Comparison of ENCODE assay signal across 12 mouse cellular contexts in the genomic region with DNA sequence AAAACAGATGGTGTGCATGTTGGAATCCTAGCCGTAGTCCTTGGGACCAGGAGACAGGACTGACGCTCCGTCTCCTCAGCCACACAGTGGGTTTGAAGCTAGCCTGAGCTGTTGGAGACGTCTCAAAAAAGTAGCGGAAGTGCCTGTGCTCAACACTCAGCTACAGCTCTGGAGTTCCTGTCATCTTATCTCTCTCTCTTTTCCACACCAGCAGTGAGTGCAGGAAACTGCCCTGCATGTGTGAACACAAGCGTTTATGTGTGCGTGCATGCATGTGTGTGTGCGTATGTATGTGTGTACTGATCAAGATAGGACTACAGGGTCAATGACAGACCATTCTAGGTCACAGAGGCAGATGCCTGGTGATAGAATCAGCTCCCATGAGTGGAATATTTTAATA. TPM values are rescaled to one million over a fixed set of nuclear protein-coding genes. Genes with fewer than 3 reads are reported as not detected.
DNase-seq lines count a peak whose midpoint lies in the region; ATAC-seq and TF ChIP-seq lines count a peak whose summit lies in the region.
"Had no signal": no experiment of that assay in that cellular context is flagged by ENCODE, and none has a peak within 500 bp of the region (broad histone marks: within the 10 kb centered on the region; RNA-seq: fewer than 3 reads in every experiment).

No protein-coding gene starts in this region.

- WGBS in heart, embryonic 13.5 days = 31% methylated on average over 8 of the region's 8 CpGs
- WGBS in midbrain, embryonic 15.5 days = 86% methylated on average over 8 of the region's 8 CpGs
- 91% methylated on average over 8 of the region's 8 CpGs for WGBS in midbrain, embryonic 16.5 days
- 80% methylated on average over 8 of the region's 8 CpGs for WGBS in hindbrain, postnatal 0 days
- 64% methylated on average over 8 of the region's 8 CpGs for WGBS in olfactory bulb, adult 2 months

- H3K4me2 ChIP-seq in heart, embryonic 13.5 days = no peak overlapping the region
- H3K4me2 ChIP-seq in midbrain, embryonic 15.5 days = no peak overlapping the region
- H3K4me2 ChIP-seq in midbrain, embryonic 16.5 days (ENCODE audit: low read length) = no peak overlapping the region
- H3K4me2 ChIP-seq in hindbrain, postnatal 0 days (ENCODE audit: low read depth, low read length) = no peak overlapping the region
- H3K4me2 ChIP-seq: neural tube, embryonic 12.5 days had no signal

- TF ChIP-seq POLR2A in olfactory bulb, adult 2 months (IDR thresholded peaks at IDR 0.05; ENCODE audit: insufficient read depth, low read depth, low read length) = no peak

- peak overlapping the region; percentile 53 for H3K27ac ChIP-seq in heart, embryonic 13.5 days (replicated peaks)
- 0 out of 2 replicates have a peak overlapping the region, but pooled peaks have one; percentile 71 for H3K27ac ChIP-seq in midbrain, embryonic 15.5 days
- no peak overlapping the region for H3K27ac ChIP-seq in midbrain, embryonic 16.5 days (ENCODE audit: low read length)
- peak overlapping the region; percentile 79 for H3K27ac ChIP-seq in hindbrain, postnatal 0 days
- H3K27ac ChIP-seq in olfactory bulb, adult 2 months (ENCODE audit: insufficient read depth, low read depth, low read length) = peak overlapping the region; percentile 41
- H3K27ac ChIP-seq: neural tube, embryonic 12.5 days had no signal

- DNase-seq in heart, adult 11 months = no peak
- no peak for DNase-seq in hindbrain, postnatal 0 days (ENCODE audit: low spot score)
- no peak for DNase-seq in embryo, embryonic 9.5 days (ENCODE audit: extremely low spot score)
- DNase-seq in cerebellum, postnatal 25 days = no peak
- DNase-seq: lung, adult 18-20 months had no signal

- peaks cover 38% of the 10 kb centered on the region for H3K4me1 ChIP-seq in heart, embryonic 13.5 days
- H3K4me1 ChIP-seq in midbrain, embryonic 15.5 days = peaks cover 23% of the 10 kb centered on the region
- peaks cover 12% of the 10 kb centered on the region for H3K4me1 ChIP-seq in midbrain, embryonic 16.5 days (ENCODE audit: control insufficient read depth, insufficient read depth, low read length)
- H3K4me1 ChIP-seq in hindbrain, postnatal 0 days (ENCODE audit: insufficient read depth, low read length) = peaks cover 15% of the 10 kb centered on the region
- H3K4me1 ChIP-seq in olfactory bulb, adult 2 months (ENCODE audit: control insufficient read depth, insufficient read depth, low read length) = peaks cover 18% of the 10 kb centered on the region

- ATAC-seq in heart, embryonic 13.5 days (ENCODE audit: extremely low read depth, insufficient number of reproducible peaks, low FRiP score, low TSS enrichment) = peak; percentile 34; the same call in 1 of the 2 replicates
- no peak for ATAC-seq in midbrain, embryonic 15.5 days (replicated peaks)
- no peak for ATAC-seq in midbrain, embryonic 16.5 days
- ATAC-seq in hindbrain, postnatal 0 days = no peak

- peaks cover 36% of the 10 kb centered on the region for H3K36me3 ChIP-seq in heart, embryonic 13.5 days
- no peaks in the 10 kb centered on the region for H3K36me3 ChIP-seq in midbrain, embryonic 15.5 days (replicated peaks)
- no peaks in the 10 kb centered on the region for H3K36me3 ChIP-seq in midbrain, embryonic 16.5 days (ENCODE audit: control insufficient read depth, insufficient read depth, low read length)
- H3K36me3 ChIP-seq in hindbrain, postnatal 0 days (ENCODE audit: insufficient read depth, low read length) = no peaks in the 10 kb centered on the region; the same call in 1 of the 2 replicates

- no peak overlapping the region for H3K9ac ChIP-seq in heart, embryonic 13.5 days
- no peak overlapping the region for H3K9ac ChIP-seq in midbrain, embryonic 15.5 days
- no peak overlapping the region for H3K9ac ChIP-seq in midbrain, embryonic 16.5 days (ENCODE audit: low read depth, low read length)
- no peak overlapping the region for H3K9ac ChIP-seq in hindbrain, postnatal 0 days (replicated peaks; ENCODE audit: low read length)
- H3K9ac ChIP-seq: neural tube, embryonic 12.5 days had no signal

- H3K4me3 ChIP-seq in heart, embryonic 13.5 days = no peak overlapping the region
- H3K4me3 ChIP-seq in midbrain, embryonic 15.5 days = no peak overlapping the region
- H3K4me3 ChIP-seq in midbrain, embryonic 16.5 days (ENCODE audit: low read depth, low read length) = no peak overlapping the region
- no peak overlapping the region for H3K4me3 ChIP-seq in hindbrain, postnatal 0 days (ENCODE audit: low read length)
- H3K4me3 ChIP-seq in olfactory bulb, adult 2 months (ENCODE audit: insufficient read depth, low read depth, low read length) = no peak overlapping the region
- H3K4me3 ChIP-seq: erythroblast, embryonic 14.5 days; neural tube, embryonic 12.5 days had no signal

- no peaks in the 10 kb centered on the region for H3K9me3 ChIP-seq in heart, embryonic 13.5 days
- H3K9me3 ChIP-seq in midbrain, embryonic 15.5 days = no peaks in the 10 kb centered on the region
- H3K9me3 ChIP-seq in midbrain, embryonic 16.5 days (replicated peaks; ENCODE audit: control insufficient read depth, low read length, poor library complexity, severe bottlenecking) = no peaks in the 10 kb centered on the region
- no peaks in the 10 kb centered on the region for H3K9me3 ChIP-seq in hindbrain, postnatal 0 days (ENCODE audit: low read length)
- H3K9me3 ChIP-seq: neural tube, embryonic 12.5 days had no signal

- H3K27me3 ChIP-seq in heart, embryonic 13.5 days (replicated peaks) = peaks cover 2% of the 10 kb centered on the region; the same call in 1 of the 2 replicates
- H3K27me3 ChIP-seq in midbrain, embryonic 15.5 days (replicated peaks) = no peaks in the 10 kb centered on the region
- no peaks in the 10 kb centered on the region for H3K27me3 ChIP-seq in midbrain, embryonic 16.5 days (ENCODE audit: control insufficient read depth, insufficient read depth, low read depth, low read length)
- no peaks in the 10 kb centered on the region for H3K27me3 ChIP-seq in hindbrain, postnatal 0 days (ENCODE audit: insufficient read depth, low read length)
- H3K27me3 ChIP-seq: CH12.LX; neural tube, embryonic 12.5 days had no signal

- TF ChIP-seq CTCF in hindbrain, postnatal 0 days (IDR thresholded peaks at IDR 0.05; ENCODE audit: low read depth) = no peak
- TF ChIP-seq CTCF in olfactory bulb, adult 2 months (IDR thresholded peaks at IDR 0.05; ENCODE audit: insufficient read depth, low read depth, low read length) = no peak

RNA-seq across cellular contexts. Expression of gene Ccm2, which starts 21.3 kb away (rescaled TPM):
- polyA plus RNA-seq in heart, embryonic 13.5 days (2015; fragmentation: Nextera tagmentation; extraction: Ambion mirVana) = 54.3 and 59.7 TPM in 2 replicates
- 90.5 and 96.6 TPM in 2 replicates for polyA plus RNA-seq in midbrain, embryonic 15.5 days (2015; fragmentation: Nextera tagmentation; extraction: Ambion mirVana)
- polyA plus RNA-seq in midbrain, embryonic 16.5 days (2015; fragmentation: Nextera tagmentation; extraction: Ambion mirVana) = 81.4 and 84.3 TPM in 2 replicates
- total RNA-seq in hindbrain, postnatal 0 days (2014; rRNA removed) = 62.8 and 77.5 TPM in 2 replicates
- 74.1 and 80.2 TPM in 2 replicates for polyA plus RNA-seq in hindbrain, postnatal 0 days (2015; fragmentation: Nextera tagmentation; extraction: Ambion mirVana)
- not detected in 2 replicates for polyA plus RNA-seq in olfactory bulb, adult 2 months (2012; ENCODE audit: insufficient read depth, insufficient read length, low replicate concordance, missing spikeins)

RNA-seq across cellular contexts. Expression of gene Nacad, which starts 37.9 kb away (rescaled TPM):
- 0.86 and 0.88 TPM in 2 replicates for polyA plus RNA-seq in heart, embryonic 13.5 days (2015; fragmentation: Nextera tagmentation; extraction: Ambion mirVana)
- polyA plus RNA-seq in midbrain, embryonic 15.5 days (2015; fragmentation: Nextera tagmentation; extraction: Ambion mirVana) = 103 and 106 TPM in 2 replicates
- 85.0 and 89.0 TPM in 2 replicates for polyA plus RNA-seq in midbrain, embryonic 16.5 days (2015; fragmentation: Nextera tagmentation; extraction: Ambion mirVana)
- total RNA-seq in hindbrain, postnatal 0 days (2014; rRNA removed) = 84.0 and 84.9 TPM in 2 replicates
- polyA plus RNA-seq in hindbrain, postnatal 0 days (2015; fragmentation: Nextera tagmentation; extraction: Ambion mirVana) = 54.7 and 56.7 TPM in 2 replicates
- not detected in 2 replicates for polyA plus RNA-seq in olfactory bulb, adult 2 months (2012; ENCODE audit: insufficient read depth, insufficient read length, low replicate concordance, missing spikeins)

RNA-seq across cellular contexts. Expression of gene Myo1g, which starts 47.2 kb away (rescaled TPM):
- polyA plus RNA-seq in heart, embryonic 13.5 days (2015; fragmentation: Nextera tagmentation; extraction: Ambion mirVana) = 0.50 and 0.98 TPM in 2 replicates
- polyA plus RNA-seq in midbrain, embryonic 15.5 days (2015; fragmentation: Nextera tagmentation; extraction: Ambion mirVana) = 0.23 and 0.54 TPM in 2 replicates
- 0.19 and 0.53 TPM in 2 replicates for polyA plus RNA-seq in midbrain, embryonic 16.5 days (2015; fragmentation: Nextera tagmentation; extraction: Ambion mirVana)
- total RNA-seq in hindbrain, postnatal 0 days (2014; rRNA removed) = 0.68 and 1.0 TPM in 2 replicates
- 0.39 and 0.50 TPM in 2 replicates for polyA plus RNA-seq in hindbrain, postnatal 0 days (2015; fragmentation: Nextera tagmentation; extraction: Ambion mirVana)
- not detected in 2 replicates for polyA plus RNA-seq in olfactory bulb, adult 2 months (2012; ENCODE audit: insufficient read depth, insufficient read length, low replicate concordance, missing spikeins)

RNA-seq across cellular contexts. Expression of gene Tbrg4, which starts 57.9 kb away (rescaled TPM):
- 42.9 and 43.0 TPM in 2 replicates for polyA plus RNA-seq in heart, embryonic 13.5 days (2015; fragmentation: Nextera tagmentation; extraction: Ambion mirVana)
- 33.3 TPM in 2 replicates for polyA plus RNA-seq in midbrain, embryonic 15.5 days (2015; fragmentation: Nextera tagmentation; extraction: Ambion mirVana)
- 29.0 and 29.1 TPM in 2 replicates for polyA plus RNA-seq in midbrain, embryonic 16.5 days (2015; fragmentation: Nextera tagmentation; extraction: Ambion mirVana)
- total RNA-seq in hindbrain, postnatal 0 days (2014; rRNA removed) = 44.0 and 53.5 TPM in 2 replicates
- 31.3 and 34.7 TPM in 2 replicates for polyA plus RNA-seq in hindbrain, postnatal 0 days (2015; fragmentation: Nextera tagmentation; extraction: Ambion mirVana)
- not detected in 2 replicates for polyA plus RNA-seq in olfactory bulb, adult 2 months (2012; ENCODE audit: insufficient read depth, insufficient read length, low replicate concordance, missing spikeins)

Comparison
In these comparisons a context has a peak if more than half of its experiments do, and no peak if none do; other contexts are left out.
1. RNA of gene Nacad, which starts 37.9 kb away (polyA plus RNA-seq): 103 to 106 TPM in midbrain, embryonic 15.5 days, 85.0 to 89.0 TPM in midbrain, embryonic 16.5 days and 54.7 to 56.7 TPM in hindbrain, postnatal 0 days; 0.86 to 0.88 TPM in heart, embryonic 13.5 days and not detected in olfactory bulb, adult 2 months; every median in the first group is over 10 times any median in the second.